Mouse (Mus musculus): Measurements from ENCODE around the gene Zfp839. TPM values are rescaled to one million over a fixed set of nuclear protein-coding genes. Genes with fewer than 3 reads are reported as not detected.
A peak's percentile ranks its signal among the peaks of the same experiment; 100 is the strongest.

Gene Zfp839
- polyA plus RNA-seq, 1 experiment from 2014 or later = 3.8 TPM

DNA sequence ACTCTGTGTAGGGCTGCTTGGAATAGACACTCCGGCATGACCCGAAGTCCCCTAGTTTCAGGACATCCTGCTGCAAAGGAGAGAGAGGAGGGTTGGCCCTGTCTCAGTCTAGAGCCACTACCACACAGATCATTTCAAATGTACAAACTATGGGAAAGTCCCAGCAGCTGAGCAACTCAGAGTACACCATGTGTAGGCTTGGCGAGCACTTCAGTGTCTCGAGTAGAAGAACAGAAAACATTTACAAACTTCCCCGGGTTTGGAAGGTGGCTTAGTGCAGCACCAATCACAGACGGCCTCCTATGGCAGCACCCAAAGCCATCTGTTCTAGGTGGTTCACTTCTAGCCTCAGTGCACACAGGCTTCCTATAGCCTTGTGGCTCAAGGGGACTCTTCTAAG, 36.4 kb upstream of the Zfp839 start:
- Histone ChIP-seq H3K4me1 (replicated peaks; ENCODE audit: control insufficient read depth, insufficient read depth, low read length) (no peaks in the 10 kb centered on the region), H3K27ac (no peak overlapping the region), H3K36me3 (replicated peaks; ENCODE audit: control insufficient read depth, insufficient read depth) (peaks cover 21% of the 10 kb centered on the region; the same call in 1 of the 2 replicates), H3K4me2 (replicated peaks) (no peak overlapping the region), H3K9me3 (ENCODE audit: control insufficient read depth, low read length) (no peaks in the 10 kb centered on the region), H3K9ac (no peak overlapping the region), H3K4me3 (replicated peaks; ENCODE audit: low read length) (no peak overlapping the region), H3K27me3 (ENCODE audit: control insufficient read depth, insufficient read depth, low read length) (no peaks in the 10 kb centered on the region)
- 94% methylated on average over 6 of the region's 6 CpGs for WGBS
- DNase-seq (ENCODE audit: low spot score) = no peak
- ATAC-seq (ENCODE audit: low FRiP score) = no peak

DNA sequence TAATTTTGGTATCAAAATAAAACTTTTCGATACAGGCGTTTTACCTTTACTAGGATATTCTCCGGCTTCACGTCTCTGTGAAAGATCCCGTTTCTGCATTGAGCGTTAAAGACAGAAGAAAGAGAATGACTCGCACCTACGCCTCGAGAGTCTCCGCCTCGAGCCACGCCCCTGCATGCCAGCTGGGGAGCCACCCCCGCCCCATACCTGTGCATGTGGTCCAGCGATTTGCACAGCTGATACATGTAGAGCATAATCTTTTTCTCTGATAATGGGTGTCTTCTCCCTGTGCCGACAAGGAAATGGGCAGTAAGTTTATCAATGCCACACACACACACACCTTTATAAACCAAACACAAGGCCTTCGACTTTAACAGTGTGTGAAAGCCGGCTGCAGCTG, 35.1 kb upstream of the Zfp839 start:
- H3K4me3 ChIP-seq (replicated peaks; ENCODE audit: low read length) = no peak overlapping the region
- DNase-seq (ENCODE audit: low spot score) (no peak), ATAC-seq (ENCODE audit: low FRiP score) (no peak)
- H3K9me3 ChIP-seq (ENCODE audit: control insufficient read depth, low read length) = no peaks in the 10 kb centered on the region
- peaks cover 21% of the 10 kb centered on the region; the same call in 1 of the 2 replicates for H3K36me3 ChIP-seq (replicated peaks; ENCODE audit: control insufficient read depth, insufficient read depth)
- H3K4me1 ChIP-seq (replicated peaks; ENCODE audit: control insufficient read depth, insufficient read depth, low read length) = no peaks in the 10 kb centered on the region
- H3K27ac ChIP-seq = no peak overlapping the region
- no peak overlapping the region for H3K9ac ChIP-seq
- H3K4me2 ChIP-seq (replicated peaks) = no peak overlapping the region
- 85% methylated on average over 17 of the region's 17 CpGs for WGBS
- H3K27me3 ChIP-seq (ENCODE audit: control insufficient read depth, insufficient read depth, low read length) = no peaks in the 10 kb centered on the region

DNA sequence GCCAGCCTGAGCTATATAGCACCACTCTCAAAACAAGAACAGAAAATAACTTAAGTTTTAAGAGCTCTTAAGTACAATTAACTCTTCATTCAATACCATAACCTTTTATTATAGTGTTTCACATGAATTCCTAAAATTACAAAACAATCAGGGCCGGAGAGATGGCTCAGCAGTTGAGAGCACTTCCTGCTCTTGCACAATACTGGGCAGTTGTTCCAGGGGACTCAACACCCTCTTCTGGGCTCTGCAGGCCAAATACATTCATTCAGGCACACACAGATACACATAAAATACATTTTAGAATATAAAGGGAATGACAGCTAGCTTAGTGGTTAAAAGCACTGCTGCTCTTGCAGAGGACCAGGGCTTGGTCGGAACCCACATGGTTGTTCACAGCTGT, 33.2 kb upstream of the Zfp839 start:
- WGBS = 94% methylated on average over 2 of the region's 2 CpGs
- Histone ChIP-seq H3K27me3 (ENCODE audit: control insufficient read depth, insufficient read depth, low read length) (no peaks in the 10 kb centered on the region), H3K9ac (no peak overlapping the region), H3K9me3 (ENCODE audit: control insufficient read depth, low read length) (no peaks in the 10 kb centered on the region), H3K27ac (no peak overlapping the region), H3K4me1 (replicated peaks; ENCODE audit: control insufficient read depth, insufficient read depth, low read length) (no peaks in the 10 kb centered on the region), H3K4me3 (replicated peaks; ENCODE audit: low read length) (no peak overlapping the region), H3K4me2 (replicated peaks) (no peak overlapping the region), H3K36me3 (replicated peaks; ENCODE audit: control insufficient read depth, insufficient read depth) (peaks cover 21% of the 10 kb centered on the region)
- ATAC-seq (ENCODE audit: low FRiP score) (no peak), DNase-seq (ENCODE audit: low spot score) (no peak)

DNA sequence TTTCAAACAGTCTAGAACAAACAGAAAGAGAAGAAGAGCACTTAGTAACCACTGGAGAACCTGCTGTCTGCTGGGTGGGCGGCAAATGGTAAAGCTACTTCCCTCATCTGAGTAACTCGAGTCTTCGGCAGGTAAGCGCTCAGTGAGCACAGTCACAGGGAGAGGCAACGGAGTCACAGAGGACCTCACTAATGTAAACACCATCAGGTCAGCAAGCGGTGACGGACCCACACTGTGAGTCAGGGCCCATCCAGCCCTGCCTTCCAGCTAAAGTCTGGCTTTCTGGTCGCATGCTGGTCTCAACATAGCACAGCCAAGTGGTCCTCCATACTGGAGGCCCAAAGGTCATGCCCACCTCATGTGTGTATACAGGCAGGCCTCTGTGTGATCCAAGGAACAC, 30.7 kb upstream of the Zfp839 start:
- ATAC-seq (ENCODE audit: low FRiP score) (no peak), DNase-seq (ENCODE audit: low spot score) (no peak)
- H3K4me3 ChIP-seq (replicated peaks; ENCODE audit: low read length) = no peak overlapping the region
- no peak overlapping the region for H3K9ac ChIP-seq
- H3K27ac ChIP-seq = no peak overlapping the region
- 86% methylated on average over 8 of the region's 8 CpGs for WGBS
- no peaks in the 10 kb centered on the region for H3K27me3 ChIP-seq (ENCODE audit: control insufficient read depth, insufficient read depth, low read length)
- peaks cover 4% of the 10 kb centered on the region; the same call in 1 of the 2 replicates for H3K36me3 ChIP-seq (replicated peaks; ENCODE audit: control insufficient read depth, insufficient read depth)
- no peak overlapping the region for H3K4me2 ChIP-seq (replicated peaks)
- no peaks in the 10 kb centered on the region for H3K4me1 ChIP-seq (replicated peaks; ENCODE audit: control insufficient read depth, insufficient read depth, low read length)
- H3K9me3 ChIP-seq (ENCODE audit: control insufficient read depth, low read length) = no peaks in the 10 kb centered on the region

DNA sequence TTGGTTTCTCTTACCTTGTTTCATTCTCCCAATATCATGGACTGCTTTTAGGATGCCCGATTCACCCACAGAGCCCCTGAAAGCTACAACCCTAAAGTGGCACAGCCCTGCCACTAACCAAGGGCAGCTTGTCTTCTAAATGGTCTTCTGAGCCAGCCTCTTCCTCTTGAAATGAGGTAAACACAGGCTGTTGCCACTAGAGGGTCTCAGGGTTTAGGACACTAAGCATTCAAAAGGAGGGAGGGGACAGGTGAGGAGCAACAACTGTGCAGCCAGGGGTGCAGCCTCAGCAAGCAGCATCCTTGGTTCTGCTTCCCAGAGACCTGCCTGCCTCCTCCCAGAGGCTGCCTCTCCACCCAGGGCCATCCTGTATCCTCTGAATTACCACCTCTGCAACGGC, 28.3 kb upstream of the Zfp839 start:
- no peak overlapping the region for H3K27ac ChIP-seq
- H3K27me3 ChIP-seq (ENCODE audit: control insufficient read depth, insufficient read depth, low read length) = no peaks in the 10 kb centered on the region
- ATAC-seq (ENCODE audit: low FRiP score) (no peak), DNase-seq (ENCODE audit: low spot score) (no peak)
- H3K9ac ChIP-seq = no peak overlapping the region
- 93% methylated on average over 2 of the region's 2 CpGs for WGBS
- H3K4me2 ChIP-seq (replicated peaks) = no peak overlapping the region
- H3K4me1 ChIP-seq (replicated peaks; ENCODE audit: control insufficient read depth, insufficient read depth, low read length) = no peaks in the 10 kb centered on the region
- H3K36me3 ChIP-seq (replicated peaks; ENCODE audit: control insufficient read depth, insufficient read depth) = no peaks in the 10 kb centered on the region; the same call in 1 of the 2 replicates
- H3K4me3 ChIP-seq (replicated peaks; ENCODE audit: low read length) = no peak overlapping the region
- no peaks in the 10 kb centered on the region for H3K9me3 ChIP-seq (ENCODE audit: control insufficient read depth, low read length)

DNA sequence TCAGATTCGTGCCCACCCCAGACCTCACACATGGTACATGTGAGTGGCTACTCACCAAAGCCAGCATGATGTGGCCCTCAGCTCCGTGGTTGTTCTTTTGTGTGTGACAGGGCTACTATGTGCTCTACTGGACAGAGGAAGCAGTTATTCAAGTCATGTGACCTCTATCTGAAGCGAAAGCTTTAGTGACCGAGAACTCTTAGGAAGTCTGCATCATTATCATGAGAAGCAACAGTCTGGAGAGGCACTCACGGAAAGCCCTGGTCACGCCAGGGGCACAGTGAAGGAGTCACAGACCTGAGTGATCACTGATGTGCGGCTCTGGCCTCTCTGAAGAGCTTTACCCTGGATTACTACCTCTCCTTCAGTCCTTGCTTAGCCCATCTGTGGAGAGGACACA, 27.7 kb upstream of the Zfp839 start:
- H3K4me2 ChIP-seq (replicated peaks) = no peak overlapping the region
- H3K4me3 ChIP-seq (replicated peaks; ENCODE audit: low read length) = no peak overlapping the region
- no peaks in the 10 kb centered on the region for H3K4me1 ChIP-seq (replicated peaks; ENCODE audit: control insufficient read depth, insufficient read depth, low read length)
- WGBS = 92% methylated on average over 7 of the region's 7 CpGs
- no peak overlapping the region for H3K9ac ChIP-seq
- no peaks in the 10 kb centered on the region for H3K27me3 ChIP-seq (ENCODE audit: control insufficient read depth, insufficient read depth, low read length)
- H3K9me3 ChIP-seq (ENCODE audit: control insufficient read depth, low read length) = no peaks in the 10 kb centered on the region
- no peak for ATAC-seq (ENCODE audit: low FRiP score)
- DNase-seq (ENCODE audit: low spot score) = no peak
- H3K36me3 ChIP-seq (replicated peaks; ENCODE audit: control insufficient read depth, insufficient read depth) = no peaks in the 10 kb centered on the region; the same call in 1 of the 2 replicates
- H3K27ac ChIP-seq = no peak overlapping the region

DNA sequence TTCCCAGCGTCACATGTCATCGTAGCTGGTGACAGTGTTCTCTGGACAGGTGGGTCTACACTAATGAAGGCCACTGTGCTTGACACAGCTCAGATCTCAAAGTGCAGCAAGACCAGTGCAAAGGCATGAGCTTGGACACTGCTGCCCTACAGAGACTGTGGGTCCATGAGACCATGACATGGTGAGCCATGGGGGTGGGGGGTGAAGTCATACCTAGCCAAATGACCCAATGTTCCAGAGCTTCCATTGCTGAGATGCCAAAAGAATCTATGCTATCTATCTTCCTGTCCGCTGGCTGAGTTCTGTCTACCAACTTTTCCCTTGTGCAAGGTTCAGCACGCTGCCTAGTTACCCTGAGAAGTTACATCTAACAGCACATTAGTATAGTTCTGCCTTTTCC, 21.1 kb upstream of the Zfp839 start:
- Histone ChIP-seq H3K36me3 (replicated peaks; ENCODE audit: control insufficient read depth, insufficient read depth) (no peaks in the 10 kb centered on the region), H3K27me3 (ENCODE audit: control insufficient read depth, insufficient read depth, low read length) (no peaks in the 10 kb centered on the region), H3K27ac (no peak overlapping the region), H3K9ac (no peak overlapping the region), H3K9me3 (ENCODE audit: control insufficient read depth, low read length) (no peaks in the 10 kb centered on the region), H3K4me3 (replicated peaks; ENCODE audit: low read length) (no peak overlapping the region), H3K4me2 (replicated peaks) (no peak overlapping the region), H3K4me1 (replicated peaks; ENCODE audit: control insufficient read depth, insufficient read depth, low read length) (no peaks in the 10 kb centered on the region)
- ATAC-seq (ENCODE audit: low FRiP score) (no peak), DNase-seq (ENCODE audit: low spot score) (no peak)
- WGBS = 96% methylated on average over 4 of the region's 4 CpGs

DNA sequence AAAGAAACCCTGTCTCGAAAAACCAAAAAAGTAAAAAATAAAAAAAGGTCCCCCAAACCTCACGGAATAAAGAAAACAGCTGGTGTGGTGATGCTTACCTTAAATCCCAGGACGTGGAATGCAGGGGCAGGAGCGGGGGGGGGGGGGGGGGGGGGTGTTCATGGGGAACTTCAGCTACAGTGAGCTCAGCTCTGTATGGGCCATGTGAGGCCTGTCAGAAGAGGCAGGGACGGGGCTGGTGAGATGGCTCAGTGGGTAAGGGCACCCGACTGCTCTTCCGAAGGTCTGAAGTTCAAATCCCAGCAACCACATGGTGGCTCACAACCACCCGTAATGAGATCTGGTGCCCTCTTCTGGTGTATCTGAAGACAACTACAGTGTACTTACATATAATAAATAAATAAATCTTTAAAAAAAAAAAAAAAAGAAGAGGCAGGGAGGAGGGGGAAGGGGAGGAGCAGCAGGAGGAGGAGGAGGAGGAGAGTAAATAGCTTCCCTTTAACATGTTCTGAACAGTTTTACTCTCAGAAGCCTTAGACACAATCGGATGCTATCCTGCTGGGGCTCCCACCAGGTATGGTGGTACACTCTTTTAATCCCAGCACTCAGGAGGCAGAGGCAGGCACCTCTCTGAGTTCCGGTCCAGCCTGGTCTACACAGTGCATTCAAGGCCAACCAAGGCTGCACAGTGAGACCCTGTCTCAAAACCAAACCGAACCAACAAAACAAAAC, 19.6 kb upstream of the Zfp839 start:
- no peaks in the 10 kb centered on the region for H3K27me3 ChIP-seq (ENCODE audit: control insufficient read depth, insufficient read depth, low read length)
- H3K36me3 ChIP-seq (replicated peaks; ENCODE audit: control insufficient read depth, insufficient read depth) = no peaks in the 10 kb centered on the region
- no peak overlapping the region for H3K27ac ChIP-seq
- DNase-seq (ENCODE audit: low spot score) = no peak
- ATAC-seq (ENCODE audit: low FRiP score) = no peak
- H3K4me2 ChIP-seq (replicated peaks) = no peak overlapping the region
- no peak overlapping the region for H3K9ac ChIP-seq
- H3K4me1 ChIP-seq (replicated peaks; ENCODE audit: control insufficient read depth, insufficient read depth, low read length) = no peaks in the 10 kb centered on the region
- 89% methylated on average over 9 of the region's 11 CpGs for WGBS
- no peaks in the 10 kb centered on the region for H3K9me3 ChIP-seq (ENCODE audit: control insufficient read depth, low read length)
- no peak overlapping the region for H3K4me3 ChIP-seq (replicated peaks; ENCODE audit: low read length)

DNA sequence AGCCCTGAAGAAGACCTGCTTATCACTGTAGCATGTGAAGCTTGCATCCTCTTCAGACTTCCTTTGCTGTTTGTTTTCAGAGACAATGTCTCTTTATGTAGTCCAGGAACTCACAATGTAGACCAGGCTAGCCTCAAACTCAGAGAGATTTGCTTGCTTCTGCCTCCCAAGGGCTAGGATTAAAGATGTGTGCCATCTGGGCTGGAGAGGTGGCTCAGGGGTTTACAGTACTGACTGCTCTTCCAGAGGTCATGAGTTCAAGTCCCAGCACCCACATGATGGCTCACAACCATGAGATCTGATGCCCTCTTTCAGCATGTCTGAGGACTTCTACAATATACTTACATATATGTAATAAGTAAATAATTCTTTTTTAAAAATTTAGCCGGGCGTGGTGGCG, 14.9 kb upstream of the Zfp839 start:
- DNase-seq (ENCODE audit: low spot score) (no peak), ATAC-seq (ENCODE audit: low FRiP score) (no peak)
- H3K36me3 ChIP-seq (replicated peaks; ENCODE audit: control insufficient read depth, insufficient read depth) = no peaks in the 10 kb centered on the region
- H3K27me3 ChIP-seq (ENCODE audit: control insufficient read depth, insufficient read depth, low read length) = no peaks in the 10 kb centered on the region
- H3K9ac ChIP-seq = no peak overlapping the region
- 98% methylated on average over 3 of the region's 3 CpGs for WGBS
- H3K27ac ChIP-seq = no peak overlapping the region
- H3K4me1 ChIP-seq (replicated peaks; ENCODE audit: control insufficient read depth, insufficient read depth, low read length) = peaks cover 7% of the 10 kb centered on the region; the same call in 1 of the 2 replicates
- no peaks in the 10 kb centered on the region for H3K9me3 ChIP-seq (ENCODE audit: control insufficient read depth, low read length)
- H3K4me2 ChIP-seq (replicated peaks) = no peak overlapping the region
- H3K4me3 ChIP-seq (replicated peaks; ENCODE audit: low read length) = no peak overlapping the region

DNA sequence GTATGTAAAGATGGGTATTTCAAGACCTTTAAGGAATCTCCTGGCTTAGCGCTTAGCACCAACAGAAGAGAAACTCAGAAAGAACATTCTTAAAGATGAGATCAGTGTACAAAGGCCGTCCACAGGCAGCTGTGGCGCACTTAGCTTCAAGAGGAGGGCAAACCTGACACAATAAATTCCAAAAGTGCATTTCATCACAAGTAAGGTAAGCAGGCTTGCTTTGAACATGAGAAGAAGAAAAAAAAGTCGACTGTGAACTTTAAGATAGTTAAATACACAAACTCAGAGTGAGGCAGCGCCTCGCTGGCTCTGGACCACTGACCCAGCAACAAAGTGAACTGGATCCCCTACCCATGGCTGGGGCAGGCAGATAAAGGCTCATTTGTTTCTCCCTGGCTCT, 13.3 kb upstream of the Zfp839 start:
- Histone ChIP-seq H3K4me1 (replicated peaks; ENCODE audit: control insufficient read depth, insufficient read depth, low read length) (peaks cover 7% of the 10 kb centered on the region; the same call in 1 of the 2 replicates), H3K4me2 (replicated peaks) (peak overlapping the region; percentile 10; the same call in 1 of the 2 replicates), H3K9me3 (ENCODE audit: control insufficient read depth, low read length) (no peaks in the 10 kb centered on the region), H3K36me3 (replicated peaks; ENCODE audit: control insufficient read depth, insufficient read depth) (no peaks in the 10 kb centered on the region), H3K27ac (peak overlapping the region; percentile 34; the same call in 1 of the 2 replicates), H3K4me3 (replicated peaks; ENCODE audit: low read length) (no peak overlapping the region), H3K27me3 (ENCODE audit: control insufficient read depth, insufficient read depth, low read length) (no peaks in the 10 kb centered on the region), H3K9ac (no peak overlapping the region)
- no peak for DNase-seq (ENCODE audit: low spot score)
- 41% methylated on average over 6 of the region's 6 CpGs for WGBS
- ATAC-seq (ENCODE audit: low FRiP score) = no peak
